Mouse (Mus musculus): ENCODE results near the gene Abhd2.

Abhd2 gene

GRCm38 (mm10) chr7:79375594-79375993, 102.6 kb downstream of the Abhd2 start:
- no peak for DNase-seq (ENCODE audit: low read depth, low spot score)

GRCm38 (mm10) chr7:79376516-79377275, 103.7 kb downstream of the Abhd2 start:
- no peak for DNase-seq (ENCODE audit: low read depth, low spot score)

- no peak for DNase-seq (ENCODE audit: low read depth, low spot score)
Measured at GRCm38 (mm10) chr7:79386422-79387133, 113.6 kb downstream of the Abhd2 start, which contains the start of gene Rlbp1. Rlbp1 (minus strand) TSS chr7:79387048.

GRCm38 (mm10) chr7:79387140-79387539, 114.1 kb downstream of the Abhd2 start:
- DNase-seq (ENCODE audit: low read depth, low spot score): no peak

GRCm38 (mm10) chr7:79387991-79388390, 115.0 kb downstream of the Abhd2 start:
- no peak for DNase-seq (ENCODE audit: low read depth, low spot score)

GRCm38 (mm10) chr7:79388671-79389206, 115.7 kb downstream of the Abhd2 start:
- DNase-seq (ENCODE audit: low read depth, low spot score): peak; percentile 39

- DNase-seq (ENCODE audit: low read depth, low spot score): no peak
Measured at GRCm38 (mm10) chr7:79390141-79390708, 117.2 kb downstream of the Abhd2 start.

- peak; percentile 23 for DNase-seq (ENCODE audit: low read depth, low spot score)
Measured at GRCm38 (mm10) chr7:79391471-79391870, 118.5 kb downstream of the Abhd2 start.

- peak; percentile 97 for DNase-seq (ENCODE audit: low read depth, low spot score)
Measured at GRCm38 (mm10) chr7:79391883-79392649, 119.1 kb downstream of the Abhd2 start, which contains the start of gene Fanci. Fanci (plus strand) TSS chr7:79391929.

- DNase-seq (ENCODE audit: low read depth, low spot score): no peak
Measured at GRCm38 (mm10) chr7:79392860-79393513, 120.0 kb downstream of the Abhd2 start.

- DNase-seq (ENCODE audit: low read depth, low spot score): no peak
Measured at GRCm38 (mm10) chr7:79393924-79394323, 120.9 kb downstream of the Abhd2 start.

- no peak for DNase-seq (ENCODE audit: low read depth, low spot score)
Measured at GRCm38 (mm10) chr7:79394666-79395065, 121.7 kb downstream of the Abhd2 start.

GRCm38 (mm10) chr7:79395186-79395585, 122.2 kb downstream of the Abhd2 start:
- DNase-seq (ENCODE audit: low read depth, low spot score): no peak

- DNase-seq (ENCODE audit: low read depth, low spot score): no peak
Measured at GRCm38 (mm10) chr7:79397446-79397963, 124.5 kb downstream of the Abhd2 start.

- no peak for DNase-seq (ENCODE audit: low read depth, low spot score)
Measured at GRCm38 (mm10) chr7:79398426-79398825, 125.4 kb downstream of the Abhd2 start.

- DNase-seq (ENCODE audit: low read depth, low spot score): no peak
Measured at GRCm38 (mm10) chr7:79398971-79399370, 126.0 kb downstream of the Abhd2 start.

GRCm38 (mm10) chr7:79400296-79400695, 127.3 kb downstream of the Abhd2 start:
- no peak for DNase-seq (ENCODE audit: low read depth, low spot score)

GRCm38 (mm10) chr7:79414449-79415375, 141.7 kb downstream of the Abhd2 start:
- DNase-seq (ENCODE audit: low read depth, low spot score): no peak
